Mouse (Mus musculus) midbrain, embryonic 14.5 days (tissue): ENCODE data around the gene Ncl. TPM values are rescaled to one million over a fixed set of nuclear protein-coding genes. Genes with fewer than 3 reads are reported as not detected.

Experiments used
- ATAC-seq: fragments of 200-750 bp; cut with Nextera tagmentation; 2 replicates; pipeline ENCODE4 v1.8.0; 2017; ENCODE audit warnings: moderate number of reproducible peaks, moderate library complexity; ENCODE audit not compliant: low FRiP score, low TSS enrichment
- DNase-seq: peaks from one replicate; pipeline ENCODE4 v3.0.0-alpha.2; 2015
- H3K27ac ChIP-seq: fragments of 300-500 bp; sonication (generic); replicated peaks from 2 replicates; pipeline ENCODE4 v1.5.1; 2014; ENCODE audit warnings: mild to moderate bottlenecking, low read depth, low read length, moderate library complexity
- H3K27me3 ChIP-seq: fragments of 300-500 bp; sonication (generic); 2 replicates; pipeline ENCODE4 v1.6.1; 2014; ENCODE audit warnings: low read length, control low read depth, mixed read lengths; ENCODE audit not compliant: control insufficient read depth, insufficient read depth
- H3K36me3 ChIP-seq: fragments of 300-500 bp; sonication (generic); 2 replicates; pipeline ENCODE4 v1.6.1; 2014; ENCODE audit warnings: low read length, control low read depth; ENCODE audit not compliant: control insufficient read depth, insufficient read depth
- H3K4me1 ChIP-seq: fragments of 300-500 bp; sonication (generic); 2 replicates; pipeline ENCODE4 v1.6.1; 2014; ENCODE audit warnings: mild to moderate bottlenecking, antibody characterized with exemption, low read length, control low read depth; ENCODE audit not compliant: control insufficient read depth, insufficient read depth
- H3K4me2 ChIP-seq: fragments of 300-500 bp; sonication (generic); 2 replicates; pipeline ENCODE4 v1.6.1; 2014; ENCODE audit warnings: mild to moderate bottlenecking, low read length, moderate library complexity
- H3K4me3 ChIP-seq: fragments of 300-500 bp; sonication (generic); replicated peaks from 2 replicates; pipeline ENCODE4 v1.5.1; 2014; ENCODE audit warnings: low read depth, low read length
- H3K9ac ChIP-seq: fragments of 300-500 bp; sonication (generic); replicated peaks from 2 replicates; pipeline ENCODE4 v1.6.1; 2014; ENCODE audit warnings: mild to moderate bottlenecking, low read length, moderate library complexity
- H3K9me3 ChIP-seq: fragments of 300-500 bp; sonication (generic); 2 replicates; pipeline ENCODE4 v1.6.1; 2016; ENCODE audit warnings: low read length, control low read depth, mixed read lengths; ENCODE audit not compliant: control insufficient read depth
- WGBS: fragments of 180-500 bp; shearing (Covaris S2); extraction: QIAGEN DNeasy Blood & Tissue Kit; methylation state at CpG from one replicate; pipeline ENCODE4 v1.1.7; 2014; 5-methylcytosine and 5-hydroxymethylcytosine counted together
- polyA plus RNA-seq: library from polyadenylated mRNA; unstranded; fragments of >200 nt; fragmentation: Nextera tagmentation; extraction: Ambion mirVana; gene quantifications from 2 replicates; pipeline ENCODE4 v1.2.1, GENCODE M21; 2014

Gene Ncl
- polyA plus RNA-seq: 153 and 154 TPM in 2 replicates

DNA sequence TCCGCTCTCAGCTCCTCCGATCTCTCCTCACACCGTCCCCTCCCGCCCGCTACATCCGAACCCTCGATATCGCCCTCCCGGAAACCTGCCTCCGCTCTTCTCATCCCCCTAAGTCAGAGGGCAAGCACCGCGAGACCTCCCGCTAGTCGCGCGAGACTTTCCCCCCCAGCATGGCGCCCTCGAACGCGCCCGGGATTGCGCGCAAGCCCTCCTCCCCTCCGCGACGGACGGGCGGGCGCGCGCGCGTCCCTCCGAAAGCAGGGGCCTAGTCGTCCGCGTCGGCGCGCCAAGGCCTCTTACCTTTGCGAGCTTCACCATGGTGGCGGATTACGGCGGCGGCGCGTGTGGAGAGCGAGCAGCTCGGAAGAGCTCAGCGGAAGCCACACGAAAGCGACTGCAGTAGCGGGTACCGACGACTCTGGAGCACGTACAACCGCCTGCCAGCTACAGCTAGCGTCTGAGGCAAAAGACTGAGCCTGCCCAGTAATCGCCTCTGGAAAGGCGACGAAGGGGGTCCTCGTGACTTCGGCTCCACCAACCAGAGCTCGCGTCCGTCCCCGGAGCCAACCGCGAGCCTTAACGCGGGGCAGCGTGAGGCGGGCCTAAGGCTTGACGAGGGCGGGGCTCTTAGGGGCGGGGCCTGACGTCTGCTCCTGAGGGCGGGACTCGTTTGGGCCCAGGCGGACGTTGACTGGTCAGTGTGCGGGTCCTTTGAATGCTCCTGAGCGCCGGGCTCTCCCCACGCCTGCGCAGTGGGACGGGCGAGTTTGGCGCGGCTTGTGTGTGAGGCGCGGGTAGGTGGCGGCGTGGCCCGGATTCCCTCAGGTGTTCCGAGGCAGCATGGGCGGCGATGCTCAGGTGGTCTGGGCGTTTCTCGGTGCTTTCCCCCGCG lies at the start of gene Ncl:
Gene Ncl, minus strand, starts transcription at position 495 of the 892 bp plus-strand sequence.
- Histone ChIP-seq H3K9me3 (no peaks in the 10 kb centered on the region), H3K27me3 (no peaks in the 10 kb centered on the region), H3K36me3 (peaks cover 35% of the 10 kb centered on the region), H3K27ac (peak within 1 kb of the TSS; percentile 98), H3K9ac (peak within 1 kb of the TSS; percentile 84), H3K4me2 (peak within 1 kb of the TSS; percentile 89), H3K4me1 (peaks cover 17% of the 10 kb centered on the region), H3K4me3 (peak within 1 kb of the TSS; percentile 87)
- ATAC-seq (peak; percentile 98), DNase-seq (peak; percentile 100)
- WGBS: under 1% methylated on average over 102 of the region's 102 CpGs

DNA sequence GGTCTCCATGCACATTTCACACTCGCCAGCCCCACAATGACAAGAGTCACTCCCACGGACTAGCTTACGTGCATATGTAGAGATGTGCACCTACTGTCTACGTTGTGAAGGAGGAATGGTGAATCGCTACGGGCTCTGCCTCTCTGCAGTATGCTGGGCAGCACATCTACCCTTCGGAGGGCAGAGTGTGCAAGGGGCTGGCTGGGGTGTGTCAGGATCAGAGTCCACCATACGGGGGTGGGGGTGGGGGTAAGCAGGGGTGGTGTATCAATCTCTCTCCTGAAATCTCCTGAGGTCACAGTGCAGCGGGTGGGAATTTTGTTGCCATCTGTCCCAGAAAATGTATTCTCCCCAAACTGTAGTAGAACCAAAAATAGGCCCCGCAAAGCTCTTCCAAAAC lies 49.3 kb upstream of the Ncl start:
- DNase-seq (no peak), ATAC-seq (no peak)
- no peak overlapping the region for H3K9ac ChIP-seq
- H3K4me1 ChIP-seq: no peaks in the 10 kb centered on the region
- no peaks in the 10 kb centered on the region for H3K27me3 ChIP-seq
- no peaks in the 10 kb centered on the region for H3K36me3 ChIP-seq
- H3K9me3 ChIP-seq: no peaks in the 10 kb centered on the region
- no peak overlapping the region for H3K27ac ChIP-seq
- WGBS: 75% methylated on average over 10 of the region's 10 CpGs
- no peak overlapping the region for H3K4me2 ChIP-seq
- no peak overlapping the region for H3K4me3 ChIP-seq

DNA sequence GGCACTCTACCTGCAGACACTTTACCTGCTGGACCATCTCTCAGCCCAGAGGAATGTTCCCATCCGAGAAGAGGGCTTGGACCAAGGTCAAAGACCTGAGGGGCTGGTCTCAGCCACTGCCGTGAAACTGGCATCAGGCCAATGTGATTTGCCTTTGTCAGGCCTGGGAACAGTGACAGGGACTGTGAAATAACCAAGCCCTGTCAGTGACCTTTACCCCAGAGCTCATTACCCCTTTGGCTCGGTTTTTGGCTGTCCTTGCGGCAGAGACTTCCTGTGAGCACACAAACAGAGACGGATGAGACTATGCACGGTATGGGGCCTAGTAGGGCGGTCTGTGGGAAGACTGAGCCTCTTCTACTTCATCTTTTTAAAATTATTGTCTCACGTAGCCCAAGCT lies 47.7 kb upstream of the Ncl start:
- H3K4me3 ChIP-seq: no peak overlapping the region
- no peaks in the 10 kb centered on the region for H3K9me3 ChIP-seq
- 76% methylated on average over 8 of the region's 8 CpGs for WGBS
- DNase-seq: no peak
- no peaks in the 10 kb centered on the region for H3K27me3 ChIP-seq
- ATAC-seq: no peak
- H3K27ac ChIP-seq: no peak overlapping the region
- no peaks in the 10 kb centered on the region for H3K36me3 ChIP-seq
- no peak overlapping the region for H3K4me2 ChIP-seq
- no peak overlapping the region for H3K9ac ChIP-seq
- no peaks in the 10 kb centered on the region for H3K4me1 ChIP-seq

DNA sequence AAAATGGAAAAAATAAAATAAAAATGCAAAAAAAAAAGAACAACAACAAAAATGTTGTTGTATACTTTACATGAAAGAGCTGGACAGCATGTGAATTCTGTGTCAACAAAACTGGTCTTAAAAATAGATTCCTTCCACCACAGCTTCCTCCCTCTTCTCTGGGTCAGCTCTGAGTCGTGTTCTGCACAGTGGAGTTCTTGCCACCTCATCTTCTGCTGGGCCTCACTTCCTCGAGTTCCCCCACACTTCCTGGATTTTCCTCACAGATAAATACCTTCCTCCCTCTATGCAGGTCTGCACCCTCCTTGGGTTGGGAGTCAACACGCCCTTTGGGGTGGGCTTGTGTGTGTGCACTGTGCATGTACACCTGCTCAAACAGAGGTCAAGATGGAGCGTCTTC lies 47.1 kb upstream of the Ncl start:
- H3K4me2 ChIP-seq: no peak overlapping the region
- WGBS: 85% methylated on average over 4 of the region's 4 CpGs
- DNase-seq (no peak), ATAC-seq (no peak)
- H3K27me3 ChIP-seq: no peaks in the 10 kb centered on the region
- H3K27ac ChIP-seq: no peak overlapping the region
- H3K4me1 ChIP-seq: no peaks in the 10 kb centered on the region
- H3K9ac ChIP-seq: no peak overlapping the region
- no peak overlapping the region for H3K4me3 ChIP-seq
- no peaks in the 10 kb centered on the region for H3K9me3 ChIP-seq
- no peaks in the 10 kb centered on the region for H3K36me3 ChIP-seq

DNA sequence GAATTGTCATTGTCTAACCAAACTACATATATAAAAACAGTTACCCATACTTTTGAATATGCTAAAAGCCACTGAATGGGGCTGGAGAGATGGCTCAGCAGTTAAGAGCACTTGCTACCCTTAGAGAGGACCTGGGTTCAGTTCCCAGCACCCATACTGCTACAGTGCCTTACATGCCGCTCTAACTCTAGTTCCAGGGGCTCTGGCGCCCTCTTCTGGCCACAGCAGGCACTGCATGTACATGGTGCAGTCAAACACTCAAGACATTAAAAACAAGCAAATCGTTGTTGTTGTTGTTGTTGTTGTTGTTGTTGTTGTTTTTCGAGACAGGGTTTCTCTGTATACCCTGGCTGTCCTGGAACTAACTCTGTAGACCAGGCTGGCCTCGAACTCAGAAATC lies 45.6 kb upstream of the Ncl start:
- no peaks in the 10 kb centered on the region for H3K4me1 ChIP-seq
- no peak for DNase-seq
- H3K27ac ChIP-seq: no peak overlapping the region
- 59% methylated on average over 5 of the region's 5 CpGs for WGBS
- no peaks in the 10 kb centered on the region for H3K36me3 ChIP-seq
- no peaks in the 10 kb centered on the region for H3K9me3 ChIP-seq
- H3K27me3 ChIP-seq: no peaks in the 10 kb centered on the region
- no peak overlapping the region for H3K4me2 ChIP-seq
- no peak overlapping the region for H3K9ac ChIP-seq
- no peak for ATAC-seq
- no peak overlapping the region for H3K4me3 ChIP-seq

DNA sequence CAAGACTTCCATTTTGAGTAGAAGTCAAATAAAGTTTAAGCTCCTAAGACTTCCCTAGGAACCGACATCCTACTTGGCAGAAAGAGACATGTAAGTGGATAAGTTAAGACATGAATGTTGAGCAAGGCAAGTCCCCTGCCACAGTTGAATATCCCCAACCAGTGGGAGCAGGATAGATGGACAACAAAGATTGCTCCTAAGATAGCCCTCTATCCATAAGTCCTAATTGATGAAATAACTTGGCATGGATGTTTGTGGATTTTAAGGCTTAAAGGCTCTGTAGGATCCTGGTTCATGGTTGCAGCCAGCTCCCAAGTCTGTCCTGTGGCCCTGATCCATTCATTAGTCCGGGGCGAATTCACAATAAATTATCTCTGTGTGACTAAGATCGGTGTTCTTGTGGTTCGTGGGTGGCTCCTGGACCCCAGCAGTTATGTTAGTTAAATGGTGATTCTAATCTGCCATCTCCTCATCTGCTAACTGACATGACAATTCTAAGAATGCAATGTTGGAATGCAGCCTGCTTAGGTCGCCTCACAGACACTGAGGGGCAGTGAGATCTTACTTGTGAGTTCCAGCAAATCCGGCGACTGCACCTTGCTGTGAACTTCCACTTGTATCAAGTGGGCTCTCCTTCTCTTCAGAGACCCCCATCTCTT lies 41.0 kb upstream of the Ncl start:
- Histone ChIP-seq H3K4me2 (no peak overlapping the region), H3K4me1 (no peaks in the 10 kb centered on the region), H3K36me3 (no peaks in the 10 kb centered on the region), H3K27ac (no peak overlapping the region), H3K9ac (no peak overlapping the region), H3K4me3 (no peak overlapping the region), H3K27me3 (no peaks in the 10 kb centered on the region), H3K9me3 (no peaks in the 10 kb centered on the region)
- 82% methylated on average over 8 of the region's 8 CpGs for WGBS
- ATAC-seq (no peak), DNase-seq (no peak)

DNA sequence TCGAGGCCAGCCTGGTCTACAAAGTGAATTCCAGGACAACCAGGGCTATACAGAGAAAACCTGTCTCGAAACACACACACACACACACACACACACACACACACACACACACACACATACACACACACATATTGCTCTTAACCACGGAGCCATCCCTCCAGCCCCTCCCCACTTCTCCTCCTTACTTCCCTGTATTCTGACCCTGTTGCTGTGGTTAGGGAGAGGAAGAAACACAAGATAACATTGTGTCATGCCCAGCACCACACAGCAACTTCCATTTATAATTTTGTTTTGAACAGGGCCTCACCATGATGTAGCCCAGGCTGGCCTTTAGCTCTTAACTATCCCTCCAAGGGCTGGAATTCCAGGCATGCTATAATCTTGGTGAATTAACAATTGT lies 40.1 kb upstream of the Ncl start:
- 87% methylated on average over 3 of the region's 3 CpGs for WGBS
- H3K27ac ChIP-seq: no peak overlapping the region
- H3K9ac ChIP-seq: no peak overlapping the region
- no peaks in the 10 kb centered on the region for H3K9me3 ChIP-seq
- no peaks in the 10 kb centered on the region for H3K4me1 ChIP-seq
- no peak overlapping the region for H3K4me3 ChIP-seq
- no peaks in the 10 kb centered on the region for H3K27me3 ChIP-seq
- no peak for DNase-seq
- no peaks in the 10 kb centered on the region for H3K36me3 ChIP-seq
- ATAC-seq: no peak
- H3K4me2 ChIP-seq: no peak overlapping the region

DNA sequence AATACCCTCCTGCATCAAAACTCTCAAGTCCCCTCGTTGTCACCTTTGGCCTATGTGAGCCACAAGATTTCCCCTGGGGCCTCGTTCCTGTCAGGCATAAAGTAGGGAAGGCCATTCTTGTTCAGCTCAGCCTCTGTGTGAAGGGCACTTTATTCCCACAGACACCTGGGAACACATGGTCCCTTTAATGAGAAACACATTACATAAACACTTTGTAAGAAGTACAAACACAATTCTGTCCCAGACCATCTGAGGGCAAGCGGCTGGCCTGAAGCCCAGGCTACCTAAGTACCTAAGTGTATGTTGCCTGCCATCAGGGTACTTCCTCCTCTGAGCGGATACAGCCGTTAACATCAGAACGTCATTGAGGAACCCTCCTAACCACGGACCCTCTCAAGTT lies 39.0 kb upstream of the Ncl start:
- H3K9me3 ChIP-seq: no peaks in the 10 kb centered on the region
- H3K27me3 ChIP-seq: no peaks in the 10 kb centered on the region
- ATAC-seq: no peak
- H3K27ac ChIP-seq: no peak overlapping the region
- DNase-seq: no peak
- H3K9ac ChIP-seq: no peak overlapping the region
- H3K4me3 ChIP-seq: no peak overlapping the region
- no peaks in the 10 kb centered on the region for H3K36me3 ChIP-seq
- no peaks in the 10 kb centered on the region for H3K4me1 ChIP-seq
- H3K4me2 ChIP-seq: no peak overlapping the region
- 77% methylated on average over 7 of the region's 7 CpGs for WGBS

DNA sequence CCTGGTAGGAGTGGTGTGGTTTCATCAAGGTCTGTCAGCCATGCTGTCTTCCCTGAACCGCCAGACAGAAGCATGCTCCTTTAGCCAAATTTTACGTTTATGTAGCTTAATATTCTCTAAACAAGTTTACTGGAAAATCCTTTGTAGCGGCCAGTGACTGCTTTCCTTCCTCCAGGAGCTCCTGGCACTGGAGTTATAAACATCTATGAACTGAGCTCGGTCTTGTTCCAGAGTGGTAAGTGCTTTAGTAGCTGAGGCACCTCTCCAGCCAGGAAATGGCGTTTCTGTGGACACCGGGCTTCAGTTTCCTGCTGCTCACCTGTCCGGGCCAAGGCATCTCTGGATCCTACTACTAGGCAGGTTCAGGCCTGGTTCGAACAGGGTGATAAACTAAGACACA lies 38.4 kb upstream of the Ncl start:
- H3K4me1 ChIP-seq: no peaks in the 10 kb centered on the region
- no peaks in the 10 kb centered on the region for H3K27me3 ChIP-seq
- no peak for DNase-seq
- no peak overlapping the region for H3K27ac ChIP-seq
- H3K9me3 ChIP-seq: no peaks in the 10 kb centered on the region
- WGBS: 88% methylated on average over 8 of the region's 8 CpGs
- H3K9ac ChIP-seq: no peak overlapping the region
- H3K4me3 ChIP-seq: no peak overlapping the region
- H3K36me3 ChIP-seq: no peaks in the 10 kb centered on the region
- H3K4me2 ChIP-seq: no peak overlapping the region
- ATAC-seq: no peak
